Mouse (Mus musculus) heart, embryonic 15.5 days (tissue): ENCODE data around the gene Cfap221. TPM values are rescaled to one million over a fixed set of nuclear protein-coding genes. Genes with fewer than 3 reads are reported as not detected.
A peak's percentile ranks its signal among the peaks of the same experiment; 100 is the strongest.

Source experiments
- ATAC-seq: fragments of 200-750 bp; cut with Nextera tagmentation; replicated peaks from 2 replicates; pipeline ENCODE4 v1.8.0; 2017; ENCODE audit warnings: low read depth, moderate TSS enrichment; ENCODE audit not compliant: insufficient number of reproducible peaks, insufficient read depth, low FRiP score
- H3K27ac ChIP-seq: fragments of 300-500 bp; sonication (generic); 2 replicates; pipeline ENCODE4 v1.5.1; 2015; ENCODE audit warnings: mild to moderate bottlenecking, inconsistent platforms
- H3K27me3 ChIP-seq: fragments of 300-500 bp; sonication (generic); 2 replicates; pipeline ENCODE4 v1.6.1; 2015; ENCODE audit warnings: inconsistent platforms
- H3K36me3 ChIP-seq: fragments of 300-500 bp; sonication (generic); 2 replicates; pipeline ENCODE4 v1.6.1; 2015; ENCODE audit warnings: mild to moderate bottlenecking, inconsistent platforms
- H3K4me1 ChIP-seq: fragments of 300-500 bp; sonication (generic); replicated peaks from 2 replicates; pipeline ENCODE4 v1.6.1; 2015; ENCODE audit warnings: inconsistent platforms
- H3K4me2 ChIP-seq: fragments of 300-500 bp; sonication (generic); 2 replicates; pipeline ENCODE4 v1.6.1; 2015; ENCODE audit warnings: inconsistent platforms, mild to moderate bottlenecking, moderate library complexity
- H3K4me3 ChIP-seq: fragments of 300-500 bp; sonication (generic); 2 replicates; pipeline ENCODE4 v1.5.1; 2015; ENCODE audit warnings: mild to moderate bottlenecking, inconsistent platforms
- H3K9ac ChIP-seq: fragments of 300-500 bp; sonication (generic); 2 replicates; pipeline ENCODE4 v1.6.1; 2015; ENCODE audit warnings: mild to moderate bottlenecking, inconsistent platforms
- H3K9me3 ChIP-seq: fragments of 300-500 bp; sonication (generic); replicated peaks from 2 replicates; pipeline ENCODE4 v1.6.1; 2016; ENCODE audit warnings: inconsistent platforms
- WGBS: fragments of 180-500 bp; shearing (Covaris S2); methylation state at CpG from one replicate; pipeline ENCODE4 v1.1.7; 2015; ENCODE audit warnings: mixed read lengths; 5-methylcytosine and 5-hydroxymethylcytosine counted together
- polyA plus RNA-seq: library from polyadenylated mRNA; unstranded; fragments of >200 nt; fragmentation: Nextera tagmentation; extraction: Ambion mirVana; gene quantifications from 2 replicates; pipeline ENCODE4 v1.2.1, GENCODE M21; 2015

Cfap221 gene
- polyA plus RNA-seq, 1 experiment from 2014 or later = 0.08 TPM

- no peak overlapping the region for H3K4me3 ChIP-seq
- ATAC-seq = no peak
- 22% methylated on average over 2 of the region's 2 CpGs for WGBS
Observed at GRCm38 (mm10) chr1:120025050-120025439, 28.0 kb upstream of the Cfap221 start.

DNA sequence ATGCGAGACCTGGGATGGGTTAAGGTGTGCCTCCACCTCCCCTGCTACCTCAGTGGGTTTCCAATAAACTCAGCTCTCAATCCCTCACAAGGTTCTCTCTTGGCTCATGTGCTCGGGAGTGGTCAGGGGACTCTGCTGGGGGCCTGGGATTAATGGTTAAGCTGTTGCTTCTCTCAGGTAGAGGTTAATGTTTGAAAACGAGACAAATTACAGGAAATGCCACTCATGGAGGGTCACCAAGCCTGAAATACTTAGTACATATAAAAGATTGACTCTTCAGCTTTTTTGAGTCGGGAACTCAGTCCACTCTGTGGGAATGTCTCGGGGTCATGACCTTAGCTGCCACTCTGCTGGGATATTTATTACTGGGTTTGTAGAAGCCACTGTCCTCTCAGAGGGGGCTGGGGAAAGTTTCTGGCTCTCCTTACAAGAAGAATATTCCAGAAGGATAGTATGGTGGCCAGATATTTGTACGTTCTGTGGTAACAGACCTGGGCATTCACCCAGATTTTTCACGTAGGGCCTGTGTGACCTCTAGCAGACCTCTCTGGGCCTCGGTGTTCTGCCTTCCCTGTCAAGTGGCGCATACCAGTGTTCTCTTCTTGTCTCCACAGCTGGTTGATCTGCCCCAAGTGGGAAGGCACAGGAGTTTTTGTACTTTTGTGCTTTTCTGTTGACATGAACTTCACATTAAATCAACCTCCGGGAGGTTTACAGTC is 27.5 kb upstream of the Cfap221 start:
- H3K9ac ChIP-seq = no peak overlapping the region
- H3K4me2 ChIP-seq = no peak overlapping the region
- H3K36me3 ChIP-seq = no peaks in the 10 kb centered on the region
- WGBS = 44% methylated on average over 10 of the region's 10 CpGs
- H3K9me3 ChIP-seq = no peaks in the 10 kb centered on the region
- peak overlapping the region; percentile 80 for H3K27ac ChIP-seq
- H3K4me3 ChIP-seq = no peak overlapping the region
- peaks cover 20% of the 10 kb centered on the region for H3K4me1 ChIP-seq
- H3K27me3 ChIP-seq = no peaks in the 10 kb centered on the region
- 0 out of 2 replicates have a peak, but pooled peaks have one; percentile 21 for ATAC-seq

More at GRCm38 (mm10) chr1:120025050-120025439, 28.0 kb upstream of the Cfap221 start:
- Histone ChIP-seq H3K27me3 (no peaks in the 10 kb centered on the region), H3K9ac (no peak overlapping the region), H3K4me2 (no peak overlapping the region), H3K36me3 (no peaks in the 10 kb centered on the region), H3K27ac (peak overlapping the region; percentile 80), H3K4me1 (peaks cover 20% of the 10 kb centered on the region), H3K9me3 (no peaks in the 10 kb centered on the region)

DNA sequence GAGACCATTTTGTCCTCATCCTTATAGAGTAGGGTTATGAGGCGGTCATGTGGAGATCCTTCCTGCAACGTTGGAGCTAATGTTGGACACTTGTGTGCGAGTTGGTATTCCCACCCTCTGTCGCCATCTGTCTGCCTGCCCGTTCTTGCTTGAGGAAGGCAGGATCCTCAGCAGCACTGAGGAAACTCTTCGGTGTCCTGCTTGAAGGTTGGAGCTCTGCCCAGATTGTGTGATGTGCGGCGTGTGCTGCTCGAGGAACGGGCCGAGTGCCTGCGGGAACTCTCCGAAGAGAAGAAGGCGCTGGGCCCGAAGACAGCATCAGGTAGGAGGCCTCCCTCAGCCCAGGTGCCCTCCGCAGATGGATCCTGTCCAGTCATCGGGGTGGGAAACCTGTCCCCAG is 24.9 kb upstream of the Cfap221 start:
- no peaks in the 10 kb centered on the region for H3K36me3 ChIP-seq
- H3K4me3 ChIP-seq = no peak overlapping the region
- no peaks in the 10 kb centered on the region for H3K9me3 ChIP-seq
- H3K9ac ChIP-seq = no peak overlapping the region
- no peaks in the 10 kb centered on the region for H3K27me3 ChIP-seq
- no peak for ATAC-seq
- H3K27ac ChIP-seq = no peak overlapping the region
- WGBS = 80% methylated on average over 17 of the region's 17 CpGs
- no peak overlapping the region for H3K4me2 ChIP-seq
- peaks cover 11% of the 10 kb centered on the region for H3K4me1 ChIP-seq

DNA sequence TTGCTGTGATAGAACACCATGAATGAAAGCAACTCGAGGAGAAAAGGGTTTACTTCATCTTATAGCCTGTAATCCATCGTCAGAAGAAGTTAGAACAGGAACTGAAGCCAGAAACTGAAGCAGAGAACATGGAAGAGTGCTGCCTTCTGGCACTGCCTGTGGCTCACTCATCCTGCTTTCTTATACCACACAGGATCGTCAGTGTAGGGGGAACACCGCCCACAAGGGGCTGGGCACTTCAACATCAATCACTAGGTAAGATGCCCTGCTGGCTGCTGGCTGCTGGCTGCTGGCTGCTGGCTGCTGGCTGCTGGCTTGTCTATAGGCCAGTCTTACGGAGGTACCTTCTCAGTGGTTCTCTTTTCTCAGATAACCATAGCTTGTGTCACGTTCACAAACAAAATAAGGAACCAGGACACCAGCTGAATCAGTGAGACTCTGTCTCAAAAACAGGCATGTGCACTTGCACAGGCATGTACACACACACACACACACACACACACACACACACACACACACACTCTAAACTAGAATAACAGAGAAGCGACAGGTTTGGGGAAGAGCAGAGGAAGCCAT is 23.4 kb upstream of the Cfap221 start:
- ATAC-seq = no peak
- no peak overlapping the region for H3K27ac ChIP-seq
- peaks cover 8% of the 10 kb centered on the region for H3K4me1 ChIP-seq

GRCm38 (mm10) chr1:120019428-120019827 is 22.4 kb upstream of the Cfap221 start:
- H3K4me3 ChIP-seq = no peak overlapping the region
- H3K9ac ChIP-seq = no peak overlapping the region
- H3K36me3 ChIP-seq = no peaks in the 10 kb centered on the region
- 86% methylated on average over 12 of the region's 12 CpGs for WGBS
- H3K27me3 ChIP-seq = no peaks in the 10 kb centered on the region
- no peak for ATAC-seq
- no peak overlapping the region for H3K27ac ChIP-seq
- no peaks in the 10 kb centered on the region for H3K9me3 ChIP-seq
- no peak overlapping the region for H3K4me2 ChIP-seq
- H3K4me1 ChIP-seq = no peaks in the 10 kb centered on the region

More for the DNA sequence above, 23.4 kb upstream of the Cfap221 start:
- WGBS = 58% methylated on average over 7 of the region's 7 CpGs
- Histone ChIP-seq H3K4me2 (no peak overlapping the region), H3K27me3 (no peaks in the 10 kb centered on the region), H3K36me3 (no peaks in the 10 kb centered on the region), H3K9ac (no peak overlapping the region), H3K4me3 (no peak overlapping the region), H3K9me3 (no peaks in the 10 kb centered on the region)

DNA sequence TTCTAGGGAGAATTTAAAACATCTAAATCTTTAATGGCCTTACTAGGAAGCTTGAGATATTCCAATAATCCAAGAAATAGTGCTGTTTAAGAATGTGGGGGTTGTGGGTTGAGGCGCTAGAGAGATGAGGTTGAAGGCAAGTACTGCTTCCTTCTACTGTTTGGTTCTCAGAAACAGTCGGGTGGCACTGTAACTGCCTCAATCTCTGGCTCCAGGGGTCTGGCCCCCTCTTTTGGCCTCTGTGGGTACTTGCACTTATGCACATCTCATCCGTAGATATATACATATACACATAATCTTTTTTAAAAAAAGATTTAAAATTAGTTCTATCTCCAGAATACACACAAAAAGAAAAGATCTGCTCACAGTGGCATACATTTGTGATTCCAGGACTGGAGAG is 21.9 kb upstream of the Cfap221 start:
- H3K9ac ChIP-seq = no peak overlapping the region
- no peak overlapping the region for H3K27ac ChIP-seq
- no peaks in the 10 kb centered on the region for H3K36me3 ChIP-seq
- 67% methylated on average over 3 of the region's 3 CpGs for WGBS
- H3K4me1 ChIP-seq = no peaks in the 10 kb centered on the region
- H3K4me2 ChIP-seq = no peak overlapping the region
- no peak overlapping the region for H3K4me3 ChIP-seq
- no peaks in the 10 kb centered on the region for H3K9me3 ChIP-seq
- no peaks in the 10 kb centered on the region for H3K27me3 ChIP-seq
- ATAC-seq = no peak

GRCm38 (mm10) chr1:120016240-120016639 is 19.2 kb upstream of the Cfap221 start:
- no peaks in the 10 kb centered on the region for H3K36me3 ChIP-seq
- no peaks in the 10 kb centered on the region for H3K9me3 ChIP-seq
- no peak overlapping the region for H3K4me3 ChIP-seq
- H3K4me2 ChIP-seq = no peak overlapping the region
- no peak for ATAC-seq
- 83% methylated on average over 2 of the region's 2 CpGs for WGBS
- H3K9ac ChIP-seq = no peak overlapping the region
- H3K4me1 ChIP-seq = no peaks in the 10 kb centered on the region
- no peaks in the 10 kb centered on the region for H3K27me3 ChIP-seq
- H3K27ac ChIP-seq = no peak overlapping the region

GRCm38 (mm10) chr1:120013111-120013510 is 16.1 kb upstream of the Cfap221 start:
- no peak overlapping the region for H3K4me2 ChIP-seq
- H3K27me3 ChIP-seq = peaks cover 3% of the 10 kb centered on the region; the same call in 1 of the 2 replicates
- peaks cover under 1% of the 10 kb centered on the region for H3K4me1 ChIP-seq
- no peak overlapping the region for H3K27ac ChIP-seq
- H3K36me3 ChIP-seq = no peaks in the 10 kb centered on the region
- H3K9me3 ChIP-seq = no peaks in the 10 kb centered on the region
- H3K9ac ChIP-seq = no peak overlapping the region
- H3K4me3 ChIP-seq = no peak overlapping the region
- ATAC-seq = no peak

- no peak overlapping the region for H3K27ac ChIP-seq
- H3K4me1 ChIP-seq = peaks cover 5% of the 10 kb centered on the region
- no peaks in the 10 kb centered on the region for H3K36me3 ChIP-seq
- ATAC-seq = no peak
- peaks cover 7% of the 10 kb centered on the region; the same call in 1 of the 2 replicates for H3K27me3 ChIP-seq
- no peaks in the 10 kb centered on the region for H3K9me3 ChIP-seq
- H3K4me3 ChIP-seq = no peak overlapping the region
- WGBS = 87% methylated on average over 12 of the region's 12 CpGs
- no peak overlapping the region for H3K9ac ChIP-seq
- no peak overlapping the region for H3K4me2 ChIP-seq
Observed at GRCm38 (mm10) chr1:120012638-120013037, 15.6 kb upstream of the Cfap221 start.

DNA sequence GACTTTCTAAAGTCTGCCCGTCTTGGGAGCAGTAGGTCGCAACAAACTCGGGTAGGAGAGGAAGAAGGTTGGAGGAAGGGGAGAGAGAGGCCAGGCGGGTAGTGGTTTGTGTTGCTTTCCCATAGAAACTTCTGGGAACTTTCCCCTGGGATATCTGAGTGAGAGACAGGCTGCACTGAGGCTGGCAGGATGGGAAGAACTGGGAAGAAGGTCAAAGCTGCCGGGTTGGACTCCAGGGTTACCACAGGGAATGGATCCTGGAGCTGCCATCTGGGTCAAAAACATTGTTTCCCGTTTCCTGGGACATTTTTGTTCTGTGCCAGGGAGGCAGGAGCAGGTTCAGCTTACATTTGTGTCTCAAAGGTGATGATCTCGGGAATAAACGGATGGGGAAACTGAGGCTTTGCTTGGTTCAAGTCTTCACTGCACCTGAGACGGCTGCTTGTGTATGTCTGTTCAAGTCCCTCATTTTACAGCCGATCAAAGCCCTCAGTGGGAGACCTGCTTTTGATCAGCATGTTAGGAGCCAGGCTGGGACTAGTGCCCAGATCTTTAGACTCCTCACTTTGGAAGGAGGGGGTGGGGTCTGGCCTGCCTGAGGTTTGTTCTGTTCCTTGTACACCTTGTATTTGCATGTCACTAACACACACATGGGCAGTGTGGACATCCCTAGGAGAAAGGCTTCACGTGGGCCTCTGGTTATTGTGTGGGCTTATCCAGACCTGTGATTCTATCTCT is 11.0 kb upstream of the Cfap221 start:
- H3K36me3 ChIP-seq = no peaks in the 10 kb centered on the region
- 35% methylated on average over 11 of the region's 11 CpGs for WGBS
- no peak for ATAC-seq
- peaks cover 15% of the 10 kb centered on the region for H3K4me1 ChIP-seq
- no peaks in the 10 kb centered on the region for H3K9me3 ChIP-seq
- peak overlapping the region; percentile 47; the same call in 1 of the 2 replicates for H3K4me3 ChIP-seq
- H3K4me2 ChIP-seq = peak overlapping the region; percentile 81
- H3K27me3 ChIP-seq = peaks cover 25% of the 10 kb centered on the region
- no peak overlapping the region for H3K27ac ChIP-seq
- H3K9ac ChIP-seq = peak overlapping the region; percentile 44; the same call in 1 of the 2 replicates
